Mouse (Mus musculus) bone marrow, adult 2 months (tissue): ENCODE results near the gene Ndufv1.

Experiments used
- CTCF ChIP-seq: fragments of 200-500 bp; IDR thresholded peaks from 2 replicates; pipeline ENCODE4 v1.5.1; 2011; ENCODE audit warnings: low read length, control low read depth; ENCODE audit not compliant: control insufficient read depth, insufficient read depth
- POLR2A ChIP-seq: fragments of 200-500 bp; IDR thresholded peaks from 2 replicates; pipeline ENCODE4 v1.6.1; 2011; ENCODE audit warnings: low read depth, mild to moderate bottlenecking, control low read depth, low read length, borderline replicate concordance; ENCODE audit not compliant: control insufficient read depth

GRCm38 (mm10) chr19:4014802-4015201, 2.2 kb upstream of the Ndufv1 start:
- TF ChIP-seq CTCF (no peak), POLR2A (no peak)
